Mouse (Mus musculus) cerebellum, postnatal 10 days (tissue): ENCODE data around the gene Gpr68.

Source experiments
- DNase-seq, 2 experiments: peaks; one replicate each; pipeline ENCODE4 v3.0.0; 2021; ENCODE audit warnings: mixed read lengths in 2 of 2

Gene Gpr68

GRCm38 (mm10) chr12:100909765-100910164 is 1.8 kb upstream of the Gpr68 start:
- DNase-seq, result peak; percentile 44 to 50

DNA sequence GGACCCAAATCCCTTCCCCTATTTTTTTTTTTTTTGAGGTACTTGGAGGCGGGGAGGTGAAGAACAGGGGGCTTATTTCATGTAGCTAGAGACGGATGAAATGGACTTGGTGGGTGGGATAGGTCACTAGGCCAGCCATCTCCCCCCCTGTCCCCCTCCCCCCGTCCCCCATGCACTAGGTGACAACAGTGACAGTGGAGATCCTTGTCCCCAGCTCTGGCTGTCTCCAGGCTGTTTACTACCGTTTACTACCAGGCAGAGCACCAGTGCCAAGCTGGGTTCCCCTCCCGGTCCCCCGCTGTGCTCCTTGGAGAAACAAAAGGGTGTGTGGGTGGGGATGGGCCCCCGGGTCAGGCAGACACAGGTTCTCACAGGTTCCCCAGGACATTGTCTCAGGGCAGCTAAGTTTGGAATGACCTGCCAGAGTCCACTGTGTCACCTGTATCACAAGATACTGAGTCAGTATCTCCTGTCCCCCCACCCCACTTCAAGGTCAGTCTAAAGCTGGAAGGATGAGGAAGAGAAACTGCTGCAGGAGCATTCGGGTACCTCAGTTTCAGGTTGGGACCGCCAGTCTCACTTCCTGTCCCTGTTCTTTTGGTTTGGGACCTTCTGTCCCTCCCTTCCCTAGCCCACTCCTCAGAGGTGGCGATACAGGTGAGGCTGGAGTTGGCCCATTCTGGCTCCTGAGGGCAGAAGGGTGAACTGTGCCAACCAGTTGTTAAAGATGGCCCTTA is 468 bp upstream of the Gpr68 start:
- DNase-seq, result no peak

GRCm38 (mm10) chr12:100906861-100907260 is 1.1 kb downstream of the Gpr68 start:
- no peak for DNase-seq

- no peak for DNase-seq
Observed at GRCm38 (mm10) chr12:100903761-100904160, 4.2 kb downstream of the Gpr68 start.

DNA sequence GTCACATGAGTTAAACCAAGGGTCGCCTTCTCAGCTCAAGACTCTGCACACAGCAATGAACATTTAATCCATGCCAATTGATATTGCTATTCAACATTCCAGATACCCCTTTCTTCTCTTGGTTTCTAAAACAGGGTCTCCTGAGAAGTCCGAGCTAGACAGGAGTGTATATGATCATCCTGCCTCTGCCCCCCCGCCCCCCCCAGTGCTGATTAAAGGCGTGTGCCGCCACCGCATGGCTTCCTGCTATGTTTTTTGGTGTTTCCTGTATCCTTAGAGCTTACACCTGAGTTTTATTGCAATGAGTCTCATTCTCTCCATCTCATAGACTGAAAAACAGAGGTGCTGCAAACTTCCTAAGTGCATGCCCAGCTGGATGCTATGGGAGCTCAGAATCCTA is 6.6 kb downstream of the Gpr68 start:
- DNase-seq, result no peak

- DNase-seq, result no peak
Observed at GRCm38 (mm10) chr12:100900901-100901300, 7.1 kb downstream of the Gpr68 start.

- DNase-seq, result peak; percentile 62 to 70
Observed at GRCm38 (mm10) chr12:100899111-100899640, 8.8 kb downstream of the Gpr68 start.

GRCm38 (mm10) chr12:100897736-100898650 is 10.0 kb downstream of the Gpr68 start:
- peak; percentile 57 to 66 for DNase-seq

- no peak for DNase-seq
Observed at GRCm38 (mm10) chr12:100896661-100897060, 11.3 kb downstream of the Gpr68 start.

DNA sequence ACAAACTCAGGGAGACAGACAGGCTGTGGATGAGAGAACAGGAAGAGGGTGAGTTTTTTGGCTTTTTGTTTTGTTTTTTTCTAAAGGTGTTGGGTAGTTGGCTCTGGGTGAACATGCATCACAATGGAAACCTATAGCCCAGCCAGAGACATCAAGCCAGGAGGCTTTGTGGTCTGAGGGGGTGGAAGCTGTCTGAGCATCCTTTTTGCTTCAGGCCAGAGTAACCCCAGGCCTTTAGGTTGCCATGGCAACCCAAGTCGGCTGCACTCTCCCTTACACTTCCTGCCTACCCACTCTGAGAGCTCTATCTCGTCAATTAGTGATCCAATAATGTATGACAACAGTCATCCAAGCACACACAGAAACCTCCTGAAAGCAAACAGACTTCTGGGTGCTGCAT is 12.5 kb downstream of the Gpr68 start:
- DNase-seq, result no peak

DNA sequence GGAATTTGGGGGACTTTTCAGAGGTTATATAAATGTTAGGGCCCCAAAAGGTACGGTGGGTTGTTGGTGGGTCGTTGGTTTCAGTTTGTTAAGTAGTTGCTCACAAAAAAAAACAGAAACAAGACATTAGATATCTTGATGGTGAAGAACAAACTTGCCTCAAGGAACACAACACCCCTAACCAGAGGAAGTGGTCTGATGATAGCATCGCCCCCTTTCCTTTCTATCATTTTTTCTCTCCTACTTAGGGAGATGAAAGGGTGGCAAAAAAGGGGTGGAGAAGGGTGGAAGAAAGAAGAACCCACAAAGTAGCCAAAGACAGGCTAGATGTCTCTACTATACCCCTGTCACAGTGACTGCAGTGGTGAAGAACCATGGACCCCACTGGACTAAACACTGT is 17.4 kb downstream of the Gpr68 start:
- no peak for DNase-seq

GRCm38 (mm10) chr12:100887801-100888258 is 20.2 kb downstream of the Gpr68 start:
- DNase-seq, result peak; percentile 77 to 80

GRCm38 (mm10) chr12:100886877-100887276 is 21.1 kb downstream of the Gpr68 start:
- DNase-seq, result no peak

- DNase-seq, result no peak
Observed at GRCm38 (mm10) chr12:100885585-100885984, 22.4 kb downstream of the Gpr68 start.

- no peak for DNase-seq
Observed at GRCm38 (mm10) chr12:100883168-100883567, 24.8 kb downstream of the Gpr68 start.

- peak in 1 of 2 experiments; percentile 61 for DNase-seq
Observed at GRCm38 (mm10) chr12:100878556-100878955, 29.4 kb downstream of the Gpr68 start.

DNA sequence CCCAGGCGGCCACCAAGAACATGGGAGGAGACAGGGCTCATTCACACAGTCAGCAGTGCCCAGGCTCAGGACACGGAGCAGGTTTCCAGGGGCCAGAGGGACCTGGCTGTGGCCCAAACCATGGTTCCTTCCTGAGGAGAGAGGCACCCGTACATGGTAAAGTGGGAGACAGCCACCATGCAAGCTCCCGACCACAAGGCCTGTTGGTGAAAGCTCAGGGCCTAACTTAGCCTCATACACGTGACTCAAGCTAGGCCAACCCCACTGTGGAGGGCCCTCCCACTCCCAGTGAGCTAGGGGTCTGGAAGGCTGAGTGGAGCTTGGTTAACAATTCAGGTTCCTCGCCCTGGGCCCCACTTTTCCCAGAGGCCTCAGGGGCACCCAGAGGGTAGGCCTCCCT is 30.1 kb downstream of the Gpr68 start:
- peak; percentile 33 to 34 for DNase-seq

DNA sequence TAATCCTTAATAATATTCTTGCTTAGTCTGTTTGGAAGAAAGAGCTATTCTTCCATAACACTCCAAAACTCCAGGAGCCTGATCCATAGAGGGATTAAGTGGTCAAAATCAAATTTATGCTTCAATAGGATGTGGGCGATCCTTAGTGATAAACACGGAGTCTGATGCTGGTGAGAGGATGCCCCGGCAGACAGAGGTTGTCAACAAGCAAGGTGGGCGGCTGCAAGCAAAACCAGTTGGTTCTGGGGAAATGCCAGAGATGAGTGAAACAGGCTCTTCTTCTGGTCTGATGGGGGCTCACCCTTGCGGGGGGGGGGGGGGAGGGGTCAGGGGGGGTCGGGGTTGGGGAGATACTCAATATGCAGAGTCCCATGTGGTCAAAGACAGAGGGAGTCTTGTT is 32.0 kb downstream of the Gpr68 start:
- no peak for DNase-seq

DNA sequence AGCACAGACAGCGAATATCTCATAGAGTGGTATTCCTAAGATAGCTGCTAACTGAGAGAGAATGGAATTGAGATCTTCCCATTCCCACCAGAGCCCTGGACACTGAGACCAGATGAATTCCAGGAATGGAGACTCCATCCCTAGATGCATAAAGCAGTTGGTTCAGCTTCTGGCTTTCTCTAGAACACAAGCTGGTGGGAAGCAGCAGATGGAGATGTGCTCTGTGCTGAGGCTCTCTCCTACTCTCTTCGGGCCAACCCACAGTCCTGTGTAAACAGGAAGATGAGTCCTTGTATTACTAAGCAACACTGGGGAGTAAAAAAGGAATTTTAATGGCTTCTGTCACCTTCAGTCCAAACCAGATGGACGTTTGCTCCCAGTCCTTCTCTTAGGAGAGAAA is 32.4 kb downstream of the Gpr68 start:
- no peak for DNase-seq

DNA sequence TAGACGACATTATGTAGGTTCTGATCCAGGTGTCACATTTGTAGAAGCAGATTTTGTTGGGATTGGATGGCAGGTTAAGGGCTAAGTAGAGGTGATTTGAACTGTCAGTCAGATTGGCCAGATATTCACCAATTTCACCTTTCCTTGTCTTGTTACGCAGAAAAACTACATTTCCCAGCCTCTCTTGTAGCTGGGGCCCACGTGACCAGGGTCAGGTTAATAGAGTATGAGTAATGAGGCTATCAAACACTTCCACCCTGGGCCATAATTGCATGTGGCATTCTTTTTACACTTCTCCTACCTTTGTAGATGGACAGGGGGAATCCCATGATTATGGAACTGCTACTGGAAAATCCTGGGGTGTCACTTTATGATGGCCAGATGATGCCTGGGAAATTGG is 34.4 kb downstream of the Gpr68 start:
- DNase-seq, result no peak

DNA sequence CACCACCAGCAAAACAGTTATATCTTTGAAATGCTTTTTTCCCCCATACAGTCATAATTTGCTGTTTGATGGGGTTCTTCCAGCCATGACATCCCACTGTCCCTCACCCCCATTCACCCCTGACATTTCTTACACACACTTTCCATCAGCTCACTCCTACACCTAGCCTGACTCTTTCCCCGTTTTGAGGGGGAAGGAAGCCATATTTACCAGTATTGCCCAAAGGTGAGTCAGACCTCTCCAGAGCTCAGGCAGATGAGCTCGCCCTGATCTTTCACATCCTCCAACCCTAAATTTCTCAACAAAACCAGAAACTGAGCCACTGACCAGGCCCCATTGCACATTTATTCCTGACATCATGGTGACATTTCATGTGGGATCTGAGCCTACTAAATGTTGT is 36.2 kb downstream of the Gpr68 start:
- DNase-seq, result no peak

GRCm38 (mm10) chr12:100871234-100871633 is 36.8 kb downstream of the Gpr68 start:
- no peak for DNase-seq

- no peak for DNase-seq
Observed at GRCm38 (mm10) chr12:100868049-100868622, 39.9 kb downstream of the Gpr68 start.
